Mouse (Mus musculus): ENCODE data around the gene Tmem260. TPM values are rescaled to one million over a fixed set of nuclear protein-coding genes. Genes with fewer than 3 reads are reported as not detected.

The Tmem260 gene
- polyA plus RNA-seq, 1 experiment from 2014 or later = 10.4 TPM

DNA sequence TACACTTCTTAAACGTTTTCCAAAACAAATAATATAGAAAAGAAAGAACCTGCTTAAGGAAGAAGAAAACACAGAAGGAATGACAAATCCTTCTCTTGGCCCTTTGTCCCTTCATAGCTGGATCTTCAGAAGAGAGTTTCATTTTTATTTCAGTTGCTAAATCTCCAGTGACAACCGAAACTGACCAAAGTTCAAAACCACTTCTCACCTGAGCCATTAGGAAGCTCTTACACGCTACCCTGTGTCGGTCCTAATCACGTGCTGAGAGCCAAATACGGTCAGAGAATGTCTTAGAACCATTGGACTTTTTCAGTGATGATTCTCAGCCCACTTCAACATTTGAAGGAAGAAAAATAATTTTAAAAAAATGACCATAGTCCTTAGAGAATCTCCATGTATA, 36.8 kb downstream of the Tmem260 start:
- no peak overlapping the region for H3K27ac ChIP-seq
- peaks cover 13% of the 10 kb centered on the region for H3K36me3 ChIP-seq
- H3K9me3 ChIP-seq (replicated peaks) = no peaks in the 10 kb centered on the region
- no peaks in the 10 kb centered on the region for H3K27me3 ChIP-seq
- H3K4me3 ChIP-seq = no peak overlapping the region
- 86% methylated on average over 6 of the region's 6 CpGs for WGBS
- no peak overlapping the region for H3K9ac ChIP-seq
- H3K4me2 ChIP-seq = no peak overlapping the region
- H3K4me1 ChIP-seq (replicated peaks) = no peaks in the 10 kb centered on the region
- ATAC-seq (replicated peaks; ENCODE audit: insufficient number of reproducible peaks, insufficient read depth, low FRiP score, low read depth) = no peak

DNA sequence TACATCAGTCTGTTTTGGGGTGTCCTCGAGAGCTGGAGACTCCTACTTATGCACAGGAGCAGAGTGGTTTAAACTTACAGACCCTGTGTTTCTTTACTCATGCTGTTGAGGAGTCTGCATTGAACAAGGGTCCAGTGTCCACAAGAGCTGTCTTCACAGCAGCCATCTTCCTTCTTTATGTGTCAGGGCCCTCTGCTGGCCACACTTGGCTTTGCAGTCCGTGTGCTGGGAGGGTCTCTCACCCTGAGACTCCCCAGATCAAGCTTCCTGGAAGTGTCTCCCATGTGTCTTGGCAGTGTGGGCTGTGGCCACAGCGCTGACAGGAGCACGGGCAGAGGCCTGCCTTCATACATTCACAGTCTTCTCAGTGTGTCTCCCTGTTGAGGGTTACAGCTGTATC, 48.0 kb downstream of the Tmem260 start:
- 21% methylated on average over 4 of the region's 4 CpGs for WGBS

DNA sequence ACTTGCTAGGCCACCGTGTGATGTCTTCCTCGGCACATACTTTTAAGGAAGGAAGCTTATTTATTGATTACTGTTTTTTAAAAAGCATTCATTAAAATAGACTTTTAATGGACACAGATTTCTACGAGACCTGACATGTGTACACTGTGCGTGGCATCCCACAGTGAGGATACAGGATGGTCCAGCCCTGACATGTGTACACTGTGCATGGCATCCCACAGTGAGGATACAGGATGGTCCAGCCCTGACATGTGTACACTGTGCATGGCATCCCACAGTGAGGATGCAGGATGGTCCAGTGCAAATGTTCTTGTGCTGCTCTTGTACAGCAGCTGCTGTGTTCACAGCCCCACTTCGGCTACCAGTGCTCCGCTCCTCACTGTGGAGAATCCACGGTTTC, 56.6 kb downstream of the Tmem260 start:
- Histone ChIP-seq H3K27me3 (no peaks in the 10 kb centered on the region), H3K9me3 (replicated peaks) (no peaks in the 10 kb centered on the region), H3K4me1 (replicated peaks) (no peaks in the 10 kb centered on the region), H3K4me2 (no peak overlapping the region), H3K36me3 (peaks cover 3% of the 10 kb centered on the region; the same call in 1 of the 2 replicates), H3K27ac (no peak overlapping the region), H3K4me3 (no peak overlapping the region), H3K9ac (no peak overlapping the region)
- ATAC-seq (replicated peaks; ENCODE audit: insufficient number of reproducible peaks, insufficient read depth, low FRiP score, low read depth) = no peak
- WGBS = 89% methylated on average over 7 of the region's 7 CpGs

More for the DNA sequence above, 48.0 kb downstream of the Tmem260 start:
- Histone ChIP-seq H3K36me3 (peaks cover 8% of the 10 kb centered on the region; the same call in 1 of the 2 replicates), H3K4me2 (no peak overlapping the region), H3K9ac (no peak overlapping the region), H3K27me3 (no peaks in the 10 kb centered on the region), H3K9me3 (replicated peaks) (no peaks in the 10 kb centered on the region), H3K27ac (no peak overlapping the region), H3K4me1 (replicated peaks) (no peaks in the 10 kb centered on the region), H3K4me3 (no peak overlapping the region)
- no peak for ATAC-seq (replicated peaks; ENCODE audit: insufficient number of reproducible peaks, insufficient read depth, low FRiP score, low read depth)

DNA sequence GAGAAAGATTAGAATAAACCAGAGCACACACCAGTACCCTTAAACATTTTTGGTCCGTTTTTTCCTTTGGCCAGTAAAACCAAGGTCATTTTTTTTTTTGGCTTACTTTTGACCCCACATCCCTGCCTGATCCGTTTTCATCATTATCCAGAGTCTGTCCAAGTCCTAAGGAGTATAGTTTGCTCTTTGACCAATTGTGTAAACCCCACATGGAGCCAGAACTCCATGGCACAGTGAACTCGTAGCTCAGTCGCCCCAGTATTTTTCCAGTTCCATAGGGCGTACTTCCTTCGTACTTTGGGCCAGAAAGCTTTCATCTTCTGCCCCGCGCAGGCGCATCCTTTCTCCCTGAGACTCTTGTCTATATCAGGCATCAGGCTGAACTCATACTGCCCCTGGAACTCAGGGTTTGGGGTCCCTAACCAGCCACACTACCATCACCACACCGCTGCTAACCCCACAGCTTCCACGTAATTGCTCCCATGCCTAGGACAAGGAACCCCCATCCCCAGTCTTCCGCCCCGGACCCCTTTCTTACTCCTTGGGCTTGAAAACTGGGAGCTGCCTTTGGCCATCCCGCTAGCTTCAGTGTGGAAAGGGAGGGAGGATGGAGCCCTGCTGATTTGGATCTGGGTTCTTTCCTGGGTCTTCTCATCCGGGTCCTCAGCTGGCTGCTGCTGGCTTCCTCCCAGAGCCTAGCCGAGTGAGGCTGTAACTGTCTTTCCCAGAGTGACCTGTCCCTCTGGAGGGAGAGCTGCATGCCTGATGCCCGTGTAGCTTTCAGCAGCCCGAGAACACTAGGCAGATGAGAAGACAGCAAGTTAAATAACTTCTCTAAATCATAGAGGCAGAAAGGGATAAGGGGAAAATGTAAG, 58.0 kb downstream of the Tmem260 start:
- Histone ChIP-seq H3K27ac (no peak overlapping the region), H3K36me3 (0 out of 2 replicates have a peak, but pooled peaks cover 3% of the 10 kb centered on the region), H3K9me3 (replicated peaks) (no peaks in the 10 kb centered on the region), H3K4me3 (no peak overlapping the region), H3K4me2 (no peak overlapping the region), H3K4me1 (replicated peaks) (no peaks in the 10 kb centered on the region), H3K9ac (no peak overlapping the region), H3K27me3 (no peaks in the 10 kb centered on the region)
- no peak for ATAC-seq (replicated peaks; ENCODE audit: insufficient number of reproducible peaks, insufficient read depth, low FRiP score, low read depth)
- 47% methylated on average over 18 of the region's 18 CpGs for WGBS

DNA sequence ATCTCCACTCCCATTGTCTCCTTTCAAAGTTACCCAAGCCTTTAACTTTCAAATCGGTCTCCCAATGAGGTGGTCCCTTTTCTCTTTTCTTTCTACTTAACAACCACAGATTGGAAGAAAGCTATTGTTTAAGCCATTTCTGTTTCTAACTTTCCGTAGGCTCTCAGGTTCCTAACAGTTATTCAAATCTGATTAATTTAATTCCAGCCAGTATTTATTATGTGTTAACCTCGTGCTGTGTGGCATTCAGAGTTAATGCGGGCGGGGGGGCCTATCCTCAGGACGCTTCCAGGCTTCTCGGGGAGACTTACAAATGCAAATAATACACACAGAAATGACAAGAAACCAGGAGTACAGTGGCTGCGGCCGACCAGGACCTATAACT, 58.6 kb downstream of the Tmem260 start:
- no peak overlapping the region for H3K9ac ChIP-seq
- H3K4me3 ChIP-seq = no peak overlapping the region
- ATAC-seq (replicated peaks; ENCODE audit: insufficient number of reproducible peaks, insufficient read depth, low FRiP score, low read depth) = no peak
- H3K27me3 ChIP-seq = no peaks in the 10 kb centered on the region
- H3K27ac ChIP-seq = no peak overlapping the region
- no peaks in the 10 kb centered on the region for H3K4me1 ChIP-seq (replicated peaks)
- H3K4me2 ChIP-seq = no peak overlapping the region
- WGBS = 67% methylated on average over 9 of the region's 9 CpGs
- peaks cover 7% of the 10 kb centered on the region; the same call in 1 of the 2 replicates for H3K36me3 ChIP-seq
- H3K9me3 ChIP-seq (replicated peaks) = no peaks in the 10 kb centered on the region

DNA sequence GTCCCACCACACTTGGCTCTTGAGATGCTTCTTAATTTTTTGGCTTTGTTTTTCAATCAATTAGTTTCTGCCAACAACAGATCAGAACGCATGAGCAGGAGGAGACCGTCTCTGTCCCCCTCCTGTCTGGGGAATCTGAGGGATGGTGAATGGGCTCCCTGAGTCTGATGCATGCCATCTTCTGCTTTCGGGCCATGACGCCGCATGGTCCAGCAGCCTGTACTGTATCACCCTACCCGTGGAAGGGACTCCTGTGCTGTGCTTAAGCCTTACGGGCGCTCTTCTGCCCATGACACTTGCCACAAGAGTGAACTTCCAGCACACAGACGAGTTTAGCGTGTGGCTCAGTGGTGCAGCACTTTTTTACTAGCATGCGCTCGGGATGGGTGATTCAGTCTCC, 59.7 kb downstream of the Tmem260 start:
- H3K9ac ChIP-seq = no peak overlapping the region
- no peak overlapping the region for H3K27ac ChIP-seq
- H3K36me3 ChIP-seq = peaks cover 9% of the 10 kb centered on the region; the same call in 1 of the 2 replicates
- H3K9me3 ChIP-seq (replicated peaks) = no peaks in the 10 kb centered on the region
- H3K4me2 ChIP-seq = no peak overlapping the region
- no peaks in the 10 kb centered on the region for H3K27me3 ChIP-seq
- WGBS = 95% methylated on average over 12 of the region's 12 CpGs
- ATAC-seq (replicated peaks; ENCODE audit: insufficient number of reproducible peaks, insufficient read depth, low FRiP score, low read depth) = no peak
- H3K4me3 ChIP-seq = no peak overlapping the region
- no peaks in the 10 kb centered on the region for H3K4me1 ChIP-seq (replicated peaks)

DNA sequence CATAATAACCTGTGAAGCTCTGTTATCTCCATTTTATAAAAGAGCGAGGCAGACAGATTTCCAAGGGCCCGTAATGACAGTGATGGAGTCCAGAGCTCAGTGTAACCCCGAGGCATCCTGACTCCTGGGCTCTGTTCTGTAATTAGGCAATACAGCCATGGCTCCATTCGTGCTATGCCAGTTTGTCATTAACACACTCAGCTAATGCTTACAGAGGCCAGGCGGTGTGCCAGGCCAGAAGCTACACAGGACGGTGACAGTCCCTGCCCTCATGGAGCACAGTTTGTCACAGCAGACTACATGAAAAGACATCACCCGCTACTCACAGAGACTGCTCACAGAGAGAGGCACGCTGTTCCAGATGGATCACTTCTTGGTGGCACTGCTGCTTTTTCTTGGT, 61.5 kb downstream of the Tmem260 start:
- Histone ChIP-seq H3K9me3 (replicated peaks) (no peaks in the 10 kb centered on the region), H3K4me1 (replicated peaks) (no peaks in the 10 kb centered on the region), H3K4me3 (no peak overlapping the region), H3K27me3 (no peaks in the 10 kb centered on the region), H3K36me3 (peaks cover 11% of the 10 kb centered on the region; the same call in 1 of the 2 replicates), H3K9ac (no peak overlapping the region), H3K4me2 (no peak overlapping the region), H3K27ac (no peak overlapping the region)
- ATAC-seq (replicated peaks; ENCODE audit: insufficient number of reproducible peaks, insufficient read depth, low FRiP score, low read depth) = no peak
- WGBS = 65% methylated on average over 8 of the region's 8 CpGs

DNA sequence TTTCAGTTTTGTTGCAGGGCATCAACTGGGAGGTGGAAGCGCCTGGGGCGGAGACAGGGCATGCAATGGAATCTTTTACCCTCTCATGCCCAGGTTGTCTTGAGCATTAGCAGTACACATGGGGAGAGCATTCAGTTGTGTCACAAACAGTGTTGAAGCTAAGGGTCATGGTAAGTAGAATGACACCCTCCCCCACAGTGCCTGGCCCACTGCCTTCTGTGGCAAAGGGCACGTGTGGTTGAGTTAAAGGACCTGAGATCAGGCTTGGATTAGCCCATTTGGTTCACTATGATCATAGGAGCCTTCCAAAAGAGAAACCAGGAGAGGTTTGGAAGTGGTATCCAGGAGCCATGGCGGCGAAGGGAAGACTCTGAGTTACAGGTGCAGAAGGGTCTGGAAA, 63.2 kb downstream of the Tmem260 start:
- ATAC-seq (replicated peaks; ENCODE audit: insufficient number of reproducible peaks, insufficient read depth, low FRiP score, low read depth) = no peak
- 91% methylated on average over 5 of the region's 5 CpGs for whole genome bisulfite sequencing

DNA sequence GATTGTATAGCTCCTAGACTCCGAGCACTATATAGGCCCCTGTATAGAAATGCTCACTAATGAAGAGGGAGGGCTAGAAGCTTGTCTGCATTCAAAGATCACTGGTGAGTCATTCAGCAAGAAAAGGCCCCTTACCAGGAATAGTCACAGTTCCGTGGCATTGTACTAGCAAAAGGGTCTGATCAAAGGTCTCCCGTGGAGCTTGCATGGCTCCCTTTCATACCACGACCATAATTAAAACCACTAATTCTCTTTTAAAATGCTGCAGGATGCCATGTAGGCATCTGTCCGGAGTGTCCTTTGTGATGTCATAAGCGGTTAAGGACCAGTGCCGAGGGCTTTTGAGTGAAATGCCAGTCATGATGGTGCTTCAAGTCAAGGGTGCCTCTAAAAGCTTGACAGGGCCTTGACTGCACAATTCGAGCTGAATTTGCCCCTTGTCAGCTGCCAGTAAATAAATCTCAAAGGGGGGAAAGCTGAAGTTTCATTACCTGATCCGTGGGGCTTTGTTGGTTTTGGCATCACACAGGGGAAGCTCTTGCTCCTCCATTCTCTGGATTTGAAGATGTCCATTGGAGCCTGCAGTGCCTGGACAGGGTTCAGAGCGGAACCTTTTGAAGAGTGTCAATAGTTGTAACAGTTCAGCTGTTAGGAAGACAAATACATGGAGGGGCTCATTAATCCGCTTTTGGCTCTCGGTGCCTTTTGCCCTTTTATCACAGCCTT, 67.3 kb downstream of the Tmem260 start:
- Histone ChIP-seq H3K4me1 (replicated peaks) (no peaks in the 10 kb centered on the region), H3K36me3 (peaks cover 8% of the 10 kb centered on the region; the same call in 1 of the 2 replicates), H3K27ac (no peak overlapping the region), H3K27me3 (no peaks in the 10 kb centered on the region), H3K9me3 (replicated peaks) (no peaks in the 10 kb centered on the region), H3K4me3 (no peak overlapping the region), H3K9ac (no peak overlapping the region), H3K4me2 (no peak overlapping the region)
- ATAC-seq (replicated peaks; ENCODE audit: insufficient number of reproducible peaks, insufficient read depth, low FRiP score, low read depth) = no peak
- 75% methylated on average over 12 of the region's 12 CpGs for WGBS

More for the DNA sequence above, 63.2 kb downstream of the Tmem260 start:
- Histone ChIP-seq H3K36me3 (peaks cover 11% of the 10 kb centered on the region; the same call in 1 of the 2 replicates), H3K27ac (no peak overlapping the region), H3K4me1 (replicated peaks) (no peaks in the 10 kb centered on the region), H3K4me2 (no peak overlapping the region), H3K4me3 (no peak overlapping the region), H3K9me3 (replicated peaks) (no peaks in the 10 kb centered on the region), H3K9ac (no peak overlapping the region), H3K27me3 (no peaks in the 10 kb centered on the region)

DNA sequence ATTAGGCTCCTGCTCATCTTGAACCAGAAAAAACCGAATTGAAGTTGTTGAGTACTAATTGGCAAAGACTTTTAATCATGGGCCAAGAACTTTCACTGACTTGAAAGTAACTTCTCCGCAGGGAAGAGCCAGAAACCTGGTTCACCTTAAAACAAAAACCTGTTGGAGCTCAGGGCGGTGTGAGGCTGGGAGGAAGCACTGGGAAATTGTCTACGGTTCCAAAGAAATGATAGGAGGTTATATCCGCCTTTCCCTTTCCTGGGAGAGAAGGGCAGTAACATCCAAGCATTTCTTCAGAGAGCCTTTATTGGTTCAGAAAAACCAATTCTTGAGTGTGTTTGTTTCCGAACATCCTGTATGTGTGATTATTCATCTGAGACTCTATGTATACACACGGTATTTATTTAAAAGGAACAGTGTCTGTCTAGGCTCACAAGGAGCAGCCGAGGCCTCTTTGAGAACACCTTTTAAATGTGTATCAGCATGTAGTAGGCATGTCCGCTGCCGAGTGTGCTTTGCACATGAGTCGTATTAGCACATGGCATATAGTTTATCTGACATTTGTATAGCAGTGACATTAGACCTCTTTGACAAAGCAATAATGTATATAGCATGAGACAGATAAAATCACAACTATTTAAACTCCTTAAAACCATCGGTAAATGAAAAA, 68.0 kb downstream of the Tmem260 start:
- no peak for ATAC-seq (replicated peaks; ENCODE audit: insufficient number of reproducible peaks, insufficient read depth, low FRiP score, low read depth)
- H3K4me1 ChIP-seq (replicated peaks) = no peaks in the 10 kb centered on the region

DNA sequence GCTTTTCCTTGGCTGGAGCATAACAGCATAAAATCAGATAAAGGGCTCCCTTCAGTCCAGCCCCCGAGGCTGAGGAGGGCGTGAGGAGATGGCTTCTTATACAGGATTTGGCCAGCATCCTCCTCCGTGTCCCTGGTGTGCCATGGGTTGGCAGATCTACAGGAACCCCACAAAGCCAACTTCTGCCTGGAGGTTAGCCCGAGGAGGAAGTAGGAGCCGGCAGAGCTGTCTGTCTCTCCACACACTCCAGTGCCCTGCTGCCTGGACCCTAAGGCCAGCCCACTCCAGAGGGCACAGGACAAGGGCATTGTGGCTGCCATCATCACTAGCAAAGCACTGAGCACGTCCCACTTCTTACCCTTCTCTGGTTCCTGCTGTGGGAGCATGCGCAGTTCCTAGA, 68.7 kb downstream of the Tmem260 start:
- 56% methylated on average over 7 of the region's 7 CpGs for WGBS
- Histone ChIP-seq H3K9me3 (replicated peaks) (no peaks in the 10 kb centered on the region), H3K36me3 (peaks cover 3% of the 10 kb centered on the region; the same call in 1 of the 2 replicates)

More for the DNA sequence above, 68.0 kb downstream of the Tmem260 start:
- Histone ChIP-seq H3K36me3 (peaks cover 8% of the 10 kb centered on the region; the same call in 1 of the 2 replicates), H3K4me2 (no peak overlapping the region), H3K27ac (no peak overlapping the region), H3K9me3 (replicated peaks) (no peaks in the 10 kb centered on the region), H3K27me3 (no peaks in the 10 kb centered on the region), H3K9ac (no peak overlapping the region), H3K4me3 (no peak overlapping the region)
- 84% methylated on average over 12 of the region's 12 CpGs for WGBS

More for the DNA sequence above, 68.7 kb downstream of the Tmem260 start:
- Histone ChIP-seq H3K9ac (no peak overlapping the region), H3K4me3 (no peak overlapping the region), H3K27ac (no peak overlapping the region), H3K4me2 (no peak overlapping the region), H3K4me1 (replicated peaks) (no peaks in the 10 kb centered on the region), H3K27me3 (no peaks in the 10 kb centered on the region)
- no peak for ATAC-seq (replicated peaks; ENCODE audit: insufficient number of reproducible peaks, insufficient read depth, low FRiP score, low read depth)

Data from heart, embryonic 15.5 days (tissue).